Mouse (Mus musculus): Measurements from ENCODE around the gene Adarb1.
"Not testable (repeated sequence)": the region's sequence is repeated elsewhere in the genome, so short reads cannot be mapped to it uniquely, and the experiment has no call there.

Gene Adarb1

DNA sequence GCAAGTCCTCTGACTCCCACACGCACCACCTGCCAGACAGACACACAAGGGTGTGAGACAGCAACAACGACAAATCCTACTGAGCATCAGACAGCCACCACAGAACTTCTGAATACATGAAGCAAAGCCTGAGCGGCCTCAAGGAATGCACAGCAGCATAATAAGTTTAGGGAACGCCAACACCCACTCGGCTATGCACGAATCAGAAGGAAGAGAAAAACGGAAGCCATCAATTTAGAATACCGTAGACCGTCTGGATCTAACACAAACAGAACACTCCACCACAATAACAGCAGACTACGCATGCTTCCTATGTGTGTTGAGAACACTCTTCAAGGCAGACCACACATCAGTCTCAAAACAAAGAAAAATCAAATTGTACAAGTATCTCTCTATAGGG is 109.1 kb downstream of the Adarb1 start:
- no peak for DNase-seq (ENCODE audit: low spot score)

DNA sequence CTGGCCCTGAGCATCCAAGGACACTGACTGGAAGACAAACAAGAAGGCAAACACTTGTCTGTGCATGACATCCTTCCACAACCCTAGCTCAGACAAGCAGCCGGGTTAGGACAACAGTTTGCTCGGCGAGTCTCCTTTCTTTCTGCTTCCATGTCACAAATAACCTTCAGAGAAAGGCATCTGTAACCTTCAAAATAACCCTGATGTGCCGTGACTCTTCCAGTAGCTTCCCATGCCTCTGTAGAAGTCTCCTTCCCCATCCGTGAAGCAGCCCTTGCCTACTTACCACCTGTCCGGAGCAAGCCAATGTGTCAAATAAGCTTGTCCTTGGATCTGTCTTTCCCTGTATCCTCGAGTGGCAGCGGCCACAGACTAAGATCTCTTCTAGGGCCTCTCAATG is 112.3 kb downstream of the Adarb1 start:
- DNase-seq (ENCODE audit: low spot score): no peak

DNA sequence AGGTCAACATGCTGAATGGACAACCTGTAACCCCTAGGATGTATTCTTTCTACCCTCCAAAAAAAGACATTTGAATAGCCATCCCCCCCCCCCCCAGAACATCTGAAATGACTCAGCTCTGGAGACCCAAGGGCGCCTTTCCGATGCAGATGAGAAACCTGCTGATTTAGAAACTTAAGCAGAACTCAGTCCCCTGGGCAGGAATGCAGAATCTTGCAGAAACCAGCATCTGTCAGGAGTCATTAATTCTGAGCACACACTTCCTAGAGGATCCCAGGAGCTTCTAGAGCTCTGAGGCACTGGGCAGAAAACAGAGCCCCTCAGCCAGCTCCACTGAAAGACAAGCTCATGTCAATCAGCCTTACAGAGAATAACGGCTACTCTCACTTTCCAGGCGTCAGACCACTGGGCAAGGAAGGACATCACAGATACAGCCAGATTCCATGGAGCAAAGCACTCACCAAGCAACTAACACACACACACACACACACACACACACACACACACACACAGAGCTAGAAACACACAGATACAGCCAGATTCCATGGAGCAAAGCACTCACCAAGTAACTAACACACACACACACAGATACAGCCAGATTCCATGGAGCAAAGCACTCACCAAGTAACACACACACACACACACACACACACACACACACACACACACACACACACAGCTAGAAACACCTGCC is 113.1 kb downstream of the Adarb1 start:
- no peak for DNase-seq (ENCODE audit: low spot score)

DNA sequence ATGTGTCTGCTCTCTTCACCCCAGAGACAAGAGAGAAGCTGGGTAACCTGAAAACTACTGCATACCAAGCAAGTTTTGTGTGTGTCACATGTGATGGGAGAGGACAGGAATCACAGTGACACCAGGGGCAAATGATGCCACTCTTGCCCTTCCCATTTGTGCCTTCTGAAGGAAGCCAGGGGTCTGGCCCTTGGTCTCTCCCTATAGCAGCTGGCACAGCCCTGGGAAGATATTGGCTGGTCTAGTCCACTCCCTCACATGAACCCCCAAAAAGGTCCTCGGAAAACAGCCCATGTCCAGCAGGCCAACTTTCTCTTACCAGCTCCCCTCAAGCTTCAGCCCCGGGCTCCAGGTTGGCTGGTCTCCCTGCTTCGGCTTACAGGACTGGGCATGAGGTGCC is 113.7 kb downstream of the Adarb1 start:
- no peak for DNase-seq (ENCODE audit: low spot score)

DNA sequence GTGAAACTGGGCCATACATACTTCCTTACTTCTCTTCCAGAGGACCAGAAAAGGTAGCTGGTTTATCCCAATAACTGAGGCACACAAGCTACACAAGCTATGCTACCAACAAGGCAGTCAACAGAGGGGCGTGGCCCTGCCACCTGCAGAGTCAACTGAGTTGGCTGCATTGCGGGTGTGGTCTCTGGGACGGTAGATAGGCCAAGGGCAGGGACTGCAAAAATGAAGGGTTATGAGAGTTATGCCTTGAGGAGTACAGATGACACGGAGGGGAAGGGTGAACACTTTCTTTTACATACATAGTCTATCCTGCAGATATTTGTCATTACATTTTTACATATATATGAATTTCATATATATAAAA is 117.2 kb downstream of the Adarb1 start:
- DNase-seq (ENCODE audit: low spot score): no peak

DNA sequence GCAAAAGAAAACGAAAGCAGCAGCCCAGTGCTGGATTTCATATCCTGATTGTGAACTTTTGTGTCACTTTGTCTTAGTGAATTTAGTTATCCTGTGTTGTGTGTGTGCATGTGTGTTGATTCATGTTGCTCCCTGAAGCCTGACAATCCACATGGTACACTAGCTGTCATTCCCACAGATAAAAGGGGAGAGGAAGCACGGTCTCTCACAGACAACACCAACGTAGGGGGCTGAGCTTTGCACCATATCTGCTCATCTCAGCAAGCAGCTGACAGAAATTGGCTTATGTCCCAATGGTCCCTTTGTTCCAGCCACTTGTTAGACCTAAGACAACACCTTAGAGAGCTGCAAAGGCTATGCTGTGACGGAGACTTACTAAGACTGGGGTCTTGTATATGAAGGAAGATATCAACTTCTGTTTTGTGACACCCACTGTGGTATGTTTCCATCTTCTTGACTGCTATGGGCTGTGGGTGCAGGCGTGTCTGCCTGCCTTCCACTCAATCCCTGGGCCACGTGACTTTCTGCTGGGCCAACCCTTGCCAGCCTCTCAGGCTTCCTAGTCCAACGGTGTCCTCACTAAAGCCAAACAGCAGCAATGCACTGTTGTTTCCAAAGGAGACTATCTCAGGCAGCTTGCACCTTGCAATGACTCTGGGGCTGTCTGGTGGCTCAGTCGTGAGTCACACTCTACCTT is 117.7 kb downstream of the Adarb1 start:
- no peak for DNase-seq (ENCODE audit: low spot score)

DNA sequence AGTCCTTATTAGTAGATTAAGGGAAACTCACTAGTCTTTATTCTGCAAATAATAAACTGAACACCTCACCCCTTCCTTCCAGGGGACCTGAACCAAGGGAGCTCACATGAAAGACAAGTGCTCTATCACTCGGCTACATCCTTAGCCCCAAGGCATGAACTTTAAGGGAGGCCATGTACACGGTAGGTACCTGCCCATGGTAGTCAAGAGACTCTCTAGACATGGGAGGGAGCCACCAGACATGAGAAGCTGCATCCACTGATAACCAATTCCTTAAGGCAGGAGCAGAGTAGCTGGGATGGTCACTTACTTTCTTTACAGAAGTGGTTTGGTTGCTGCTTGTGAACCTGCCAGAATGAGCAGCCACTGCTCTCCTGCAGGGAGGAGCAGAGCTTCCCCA is 118.9 kb downstream of the Adarb1 start:
- no peak for DNase-seq (ENCODE audit: low spot score)

DNA sequence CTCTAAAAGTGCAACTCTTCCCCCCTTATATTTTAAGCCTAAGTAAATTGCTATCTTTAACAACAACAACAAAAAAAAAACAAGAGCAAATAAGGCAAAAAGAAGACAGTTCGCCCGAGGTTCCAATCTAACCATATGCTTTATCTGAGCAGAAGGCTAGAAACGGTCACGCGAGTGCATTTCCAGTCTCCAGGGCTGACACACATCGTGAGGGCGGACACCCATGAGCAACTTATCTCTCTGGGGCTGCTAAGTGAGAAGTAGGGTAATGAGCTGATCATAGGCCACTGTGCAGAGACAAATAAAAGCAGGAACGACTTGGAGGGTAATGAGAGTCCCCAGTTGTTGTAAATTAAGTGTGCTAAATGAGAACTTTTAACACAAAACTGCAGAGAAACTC is 119.4 kb downstream of the Adarb1 start:
- no peak for DNase-seq (ENCODE audit: low spot score)

DNA sequence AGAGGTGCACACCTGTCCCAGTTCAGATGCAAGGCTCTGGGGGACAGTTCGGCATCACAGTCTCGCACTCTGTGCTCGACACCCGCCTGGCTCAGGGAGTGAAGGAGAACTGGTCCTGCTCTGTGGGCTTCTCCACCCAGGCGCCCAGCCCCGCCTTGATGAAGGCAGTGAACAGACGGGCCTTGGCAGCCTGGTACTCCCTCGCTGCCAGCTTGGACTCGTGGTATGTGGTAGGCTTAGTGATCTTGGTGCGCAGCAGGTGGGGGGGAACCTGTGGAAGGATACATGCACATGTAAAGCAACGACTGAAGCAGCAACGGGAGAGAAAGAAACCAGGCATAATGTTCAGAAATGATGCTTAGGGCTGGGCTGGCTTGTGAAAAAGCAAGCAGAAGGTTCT is 123.4 kb downstream of the Adarb1 start:
- no peak for DNase-seq (ENCODE audit: low spot score)

DNA sequence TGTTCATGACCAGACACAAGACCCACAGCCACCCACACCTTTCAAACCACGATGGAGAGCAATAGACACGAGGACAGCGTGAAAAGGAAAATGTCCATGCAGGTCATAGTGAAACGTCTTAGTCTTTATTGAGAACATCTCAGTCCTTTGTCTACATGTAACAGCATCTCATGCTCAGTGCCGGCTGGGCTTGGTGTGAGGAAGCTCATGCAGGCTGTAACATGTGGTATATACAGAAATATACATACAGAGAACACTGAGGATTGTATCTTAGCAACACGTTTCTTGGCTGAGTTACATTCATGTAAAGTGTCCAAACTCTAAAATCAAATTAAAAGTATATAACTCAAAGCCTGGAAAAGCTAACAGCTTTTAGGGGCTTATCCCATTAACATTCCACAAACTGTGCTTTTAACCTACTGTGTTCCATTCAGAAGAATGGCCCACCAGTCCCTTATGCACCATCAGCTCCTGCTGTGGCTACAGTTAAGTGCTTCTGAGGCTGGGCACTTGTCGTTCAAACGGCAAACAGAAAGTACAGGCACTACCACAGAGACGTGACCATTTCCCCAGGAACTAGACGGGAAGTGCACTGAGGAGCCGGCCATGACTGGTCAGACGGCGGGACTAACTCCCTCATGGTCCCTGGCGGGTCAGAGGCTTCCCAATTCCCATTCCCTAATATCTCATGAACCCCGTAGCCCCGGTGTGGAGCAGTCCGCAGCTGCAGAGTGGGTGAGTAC is 127.3 kb downstream of the Adarb1 start:
- DNase-seq (ENCODE audit: low spot score): no peak

DNA sequence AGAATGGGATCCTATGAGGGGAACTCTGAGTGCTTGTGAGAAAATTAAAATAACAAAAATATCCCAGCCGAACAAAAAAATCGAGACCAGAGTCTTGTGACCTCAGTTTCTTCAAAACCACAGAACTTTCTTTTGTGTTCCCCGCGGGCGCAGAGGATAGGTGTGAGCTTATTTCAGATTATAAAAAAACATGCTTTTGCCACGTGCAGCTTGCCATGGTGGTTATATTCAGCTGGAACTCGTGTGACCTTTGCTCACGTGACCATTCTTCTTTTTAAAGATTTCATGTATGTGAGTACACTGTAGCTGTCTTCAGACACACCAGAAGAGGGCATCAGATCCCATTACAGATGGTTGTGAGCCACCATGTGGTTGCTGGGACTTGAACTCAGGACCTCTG is 128.5 kb downstream of the Adarb1 start:
- no peak for DNase-seq (ENCODE audit: low spot score)

DNA sequence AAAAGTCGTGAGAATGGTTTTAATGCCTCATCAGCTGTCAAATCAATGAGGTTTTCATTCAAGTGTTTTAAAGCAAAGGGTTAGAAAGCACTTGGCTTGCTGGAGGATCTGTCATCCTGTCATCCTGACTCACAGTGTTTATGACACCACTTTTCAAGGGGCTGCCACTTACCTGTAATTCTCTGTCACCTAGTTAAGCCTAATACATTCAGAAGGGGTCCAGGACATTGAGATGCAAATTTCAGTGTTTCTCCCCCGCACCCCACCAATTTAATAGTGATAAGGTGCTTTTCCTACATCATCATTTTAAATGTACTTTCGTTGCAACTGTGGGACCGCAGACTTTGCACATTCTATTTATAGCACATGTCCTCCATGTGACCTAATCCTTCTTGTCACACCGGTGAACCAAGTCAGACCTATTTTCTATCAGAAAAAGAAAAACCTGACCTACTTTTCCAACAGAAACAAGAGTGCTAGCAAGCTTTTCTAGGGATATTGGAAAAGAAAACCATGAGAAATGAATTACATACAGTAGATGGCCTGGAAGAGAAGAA is 129.4 kb downstream of the Adarb1 start:
- no peak for DNase-seq (ENCODE audit: low spot score)

DNA sequence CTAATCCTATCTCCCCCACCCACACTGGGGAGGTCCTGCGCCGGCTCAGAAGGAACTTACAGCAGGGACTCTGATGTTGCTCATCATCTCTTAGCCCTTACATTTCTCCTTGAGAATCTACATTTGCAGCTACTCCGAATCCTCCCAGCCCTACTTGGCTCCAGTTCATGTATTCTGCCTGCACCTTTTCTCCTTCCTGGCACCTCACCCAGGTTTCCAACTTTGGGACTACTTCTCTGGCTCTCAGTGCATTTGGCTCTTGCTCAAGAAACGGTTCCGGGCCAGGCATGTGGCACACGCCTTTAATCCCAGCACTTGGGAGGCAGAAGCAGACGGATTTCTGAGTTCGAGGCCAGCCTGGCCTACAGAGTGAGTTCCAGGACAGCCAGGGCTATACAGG is 130.4 kb downstream of the Adarb1 start:
- DNase-seq (ENCODE audit: low spot score): no peak

DNA sequence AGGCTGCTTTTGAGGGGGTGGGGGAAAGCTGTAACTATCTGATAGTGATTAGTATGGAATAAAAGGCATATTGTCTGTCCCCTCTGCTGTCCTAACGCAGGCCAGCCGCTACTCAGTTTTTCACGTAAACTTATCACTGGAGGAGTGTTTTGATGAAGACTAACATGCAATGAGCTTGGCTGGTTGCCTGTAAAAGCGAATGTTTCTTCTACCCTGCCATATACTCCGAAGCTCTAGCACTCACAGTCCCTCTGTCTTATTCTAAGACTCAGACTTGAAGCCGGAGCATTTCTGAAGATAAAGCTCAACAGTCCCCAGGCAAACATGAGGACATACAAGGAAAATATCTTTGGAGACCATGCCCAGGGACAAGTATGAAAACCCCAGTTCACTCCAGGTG is 133.2 kb downstream of the Adarb1 start:
- no peak for DNase-seq (ENCODE audit: low spot score)

DNA sequence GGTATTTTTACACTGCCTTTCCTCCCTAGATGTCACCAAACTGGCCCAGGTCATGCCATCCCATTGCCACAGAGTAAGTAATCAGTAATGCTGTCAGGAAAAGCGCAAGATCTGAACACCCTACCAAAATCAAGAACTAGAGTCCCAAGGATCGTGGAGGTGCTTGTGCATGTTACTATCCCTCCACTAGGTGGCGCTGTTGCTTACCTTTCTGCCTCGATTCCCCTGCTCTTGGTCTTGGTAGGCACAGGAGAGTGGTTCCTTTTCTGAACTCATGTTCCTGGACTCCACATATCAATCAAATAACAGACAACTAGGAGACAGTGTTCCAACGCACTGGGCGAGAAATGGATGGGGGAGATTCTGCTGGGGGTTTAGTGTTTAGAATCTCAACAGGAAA is 135.2 kb downstream of the Adarb1 start:
- peak; percentile 59 for DNase-seq (ENCODE audit: low spot score)

DNA sequence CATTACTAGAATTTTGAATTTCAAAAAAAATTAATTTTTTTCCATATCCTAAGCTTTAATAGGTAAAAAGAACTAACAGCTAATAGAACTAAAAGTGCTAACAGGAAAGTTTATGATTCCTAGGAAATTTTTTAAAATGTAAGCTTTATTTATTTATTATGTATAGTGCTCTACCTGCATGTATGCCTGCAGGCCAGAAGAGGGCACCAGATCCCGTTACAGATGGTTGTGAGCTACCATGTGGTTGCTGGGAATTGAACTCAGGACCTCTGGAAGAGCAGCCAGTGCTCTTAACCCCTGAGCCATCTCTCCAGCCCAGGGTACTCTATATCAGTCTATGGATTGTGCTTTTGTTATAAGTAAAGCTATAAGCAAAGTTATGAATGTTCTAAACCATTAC is 136.0 kb downstream of the Adarb1 start:
- DNase-seq (ENCODE audit: low spot score): not testable (repeated sequence)

DNA sequence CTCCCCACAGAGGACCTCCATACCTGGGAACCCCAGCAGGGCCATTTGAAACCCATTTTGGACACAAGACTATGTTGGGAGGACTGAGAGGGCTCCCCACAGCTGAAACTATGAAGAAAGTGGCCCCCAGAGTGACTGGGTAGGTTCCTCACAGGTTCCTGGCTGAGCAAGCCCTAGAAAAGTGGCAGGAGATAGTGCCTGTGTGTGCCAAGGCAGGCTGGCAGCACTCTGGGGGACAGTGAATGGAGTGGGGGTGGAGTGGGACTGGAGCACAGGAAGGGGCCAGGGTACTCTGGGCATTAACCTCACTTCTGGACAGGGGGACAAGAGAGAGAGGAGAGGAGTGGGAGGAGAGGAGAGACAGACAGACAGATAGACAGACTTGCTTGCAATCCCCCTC is 144.3 kb downstream of the Adarb1 start:
- DNase-seq (ENCODE audit: low spot score): no peak

DNA sequence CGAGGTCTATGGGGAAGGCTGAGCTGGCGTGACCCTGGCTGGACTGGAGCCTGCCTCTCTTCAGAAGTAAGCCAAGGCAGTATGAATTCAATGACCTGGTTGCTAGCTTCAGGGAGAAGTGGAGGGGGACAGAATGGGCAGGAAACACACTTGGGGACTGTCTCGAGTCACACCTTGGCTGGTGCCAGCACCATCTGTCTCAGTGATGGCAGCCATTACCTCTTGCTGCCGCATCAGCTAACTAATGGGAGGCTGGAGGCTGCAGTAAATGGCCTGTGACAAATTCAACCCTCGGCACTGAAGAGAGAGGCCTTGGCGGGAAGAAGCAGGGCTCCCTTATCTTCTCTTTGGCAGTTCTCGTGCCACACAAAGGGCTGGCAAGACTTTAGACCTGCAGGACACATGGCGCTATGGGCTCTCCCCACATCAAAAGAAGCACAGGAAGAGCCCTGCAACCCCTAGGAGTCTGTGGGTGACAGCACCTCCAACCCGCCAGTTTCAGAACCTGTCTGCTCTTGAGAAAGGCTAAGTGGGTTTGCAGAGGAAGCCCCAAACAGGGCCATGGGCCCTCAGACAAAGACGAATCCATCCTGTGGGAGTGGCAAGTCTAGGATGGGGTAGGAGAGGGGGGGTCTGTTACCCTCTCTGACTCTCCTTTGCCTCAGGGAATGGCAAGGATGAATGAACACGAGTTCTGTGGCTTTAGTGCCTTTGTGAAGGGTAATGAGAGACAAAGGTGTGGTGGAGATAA is 144.9 kb downstream of the Adarb1 start:
- DNase-seq (ENCODE audit: low spot score): peak; percentile 4

DNA sequence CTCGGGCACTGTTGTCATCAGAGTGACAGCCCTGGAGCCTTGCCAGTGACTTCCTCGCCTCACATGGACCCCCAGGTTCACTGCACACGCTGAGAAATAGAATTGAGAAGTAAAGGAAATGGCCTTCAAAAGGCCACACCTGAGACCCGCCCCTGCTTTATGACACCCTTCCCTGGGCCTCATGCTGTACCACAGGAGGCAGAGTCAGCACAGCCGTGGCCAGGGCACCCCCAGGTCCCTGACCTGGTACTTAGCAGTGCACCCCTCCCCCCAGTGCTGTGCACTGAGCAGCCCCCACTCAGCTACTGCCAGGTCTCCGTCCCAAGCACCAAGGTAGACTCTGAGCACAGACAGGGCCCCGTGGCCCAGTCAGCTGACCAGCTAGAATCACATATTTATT is 148.9 kb downstream of the Adarb1 start:
- DNase-seq (ENCODE audit: low spot score): no peak

DNA sequence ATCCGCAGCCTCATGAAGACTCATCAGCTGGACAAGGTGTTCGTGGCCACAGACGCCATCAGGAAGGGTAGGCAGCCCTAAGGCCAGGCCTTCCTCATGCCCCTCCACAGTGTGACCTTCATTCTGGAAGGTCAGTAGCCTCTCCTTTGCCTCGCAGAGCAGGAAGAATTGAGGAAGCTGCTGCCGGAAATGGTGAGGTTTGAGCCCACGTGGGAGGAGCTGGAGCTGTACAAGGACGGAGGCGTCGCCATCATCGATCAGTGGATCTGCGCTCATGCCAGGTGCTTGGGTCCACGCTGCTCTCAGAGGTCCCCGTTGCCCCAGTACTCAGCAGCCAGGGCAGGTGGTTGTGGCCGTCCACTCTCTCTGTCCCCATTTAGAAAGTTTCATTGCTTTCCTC is 151.0 kb downstream of the Adarb1 start:
- DNase-seq (ENCODE audit: low spot score): no peak

DNA sequence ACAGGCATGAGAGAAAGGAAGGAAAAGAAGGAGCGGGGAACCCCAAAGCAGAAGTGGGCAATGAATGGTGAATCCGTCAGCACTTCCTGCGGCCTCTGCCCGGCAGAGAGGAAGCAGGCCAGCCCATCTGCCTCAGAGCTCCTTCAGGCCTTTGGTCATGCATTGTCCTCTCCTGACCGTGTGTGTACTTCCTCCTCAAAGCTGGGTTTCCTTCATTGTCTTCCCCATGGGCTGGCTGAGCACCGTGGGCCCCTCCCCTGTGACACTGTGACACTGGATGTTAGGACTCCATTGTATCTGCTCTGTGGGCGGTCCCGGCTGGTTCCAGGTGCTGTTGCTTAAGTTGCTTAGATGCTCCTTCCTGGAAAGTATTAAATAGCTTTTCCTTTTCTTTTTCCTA is 151.8 kb downstream of the Adarb1 start:
- DNase-seq (ENCODE audit: low spot score): no peak

DNA sequence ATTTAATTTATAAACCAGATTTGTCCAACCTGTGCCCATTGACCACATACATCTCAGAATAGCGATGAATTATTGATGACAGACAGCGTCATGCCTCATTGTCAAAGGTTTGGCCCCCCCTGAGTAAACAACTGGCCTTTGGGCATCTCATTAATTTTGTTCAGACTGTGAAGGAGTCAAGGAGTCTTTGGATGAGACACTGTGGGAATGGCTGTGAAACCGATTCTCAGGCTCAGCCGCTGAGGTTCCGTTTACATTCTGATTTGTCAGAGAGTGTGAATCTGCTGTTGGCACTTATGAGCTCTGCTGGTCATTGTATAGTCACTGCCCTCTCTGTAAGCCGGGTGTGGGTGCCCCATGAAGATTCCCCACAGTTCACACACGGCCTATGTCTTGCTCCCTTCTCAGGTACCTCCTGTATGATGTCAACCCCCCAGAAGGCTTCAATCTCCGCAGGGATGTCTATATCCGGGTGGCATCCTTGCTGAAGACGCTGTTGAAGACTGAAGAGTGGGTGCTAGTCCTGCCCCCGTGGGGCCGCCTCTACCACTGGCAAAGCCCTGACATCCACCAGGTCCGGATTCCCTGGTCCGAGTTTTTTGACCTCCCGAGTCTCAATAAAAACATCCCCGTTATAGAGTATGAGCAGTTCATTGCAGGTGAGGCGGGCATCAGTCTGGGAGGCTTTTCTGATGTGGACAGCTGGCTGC is 157.7 kb downstream of the Adarb1 start:
- no peak for DNase-seq (ENCODE audit: low spot score)

All from T-cell, adult 2 months (primary cell).